Mouse (Mus musculus) kidney, adult 9 months (tissue): ENCODE measurements around the gene Glg1.
A peak's percentile ranks its signal among the peaks of the same experiment; 100 is the strongest.
"Not testable (repeated sequence)": the region's sequence is repeated elsewhere in the genome, so short reads cannot be mapped to it uniquely, and the experiment has no call there.

Experiments
- DNase-seq: peaks from one replicate; pipeline ENCODE4 v3.0.0; 2022

The Glg1 gene

DNA sequence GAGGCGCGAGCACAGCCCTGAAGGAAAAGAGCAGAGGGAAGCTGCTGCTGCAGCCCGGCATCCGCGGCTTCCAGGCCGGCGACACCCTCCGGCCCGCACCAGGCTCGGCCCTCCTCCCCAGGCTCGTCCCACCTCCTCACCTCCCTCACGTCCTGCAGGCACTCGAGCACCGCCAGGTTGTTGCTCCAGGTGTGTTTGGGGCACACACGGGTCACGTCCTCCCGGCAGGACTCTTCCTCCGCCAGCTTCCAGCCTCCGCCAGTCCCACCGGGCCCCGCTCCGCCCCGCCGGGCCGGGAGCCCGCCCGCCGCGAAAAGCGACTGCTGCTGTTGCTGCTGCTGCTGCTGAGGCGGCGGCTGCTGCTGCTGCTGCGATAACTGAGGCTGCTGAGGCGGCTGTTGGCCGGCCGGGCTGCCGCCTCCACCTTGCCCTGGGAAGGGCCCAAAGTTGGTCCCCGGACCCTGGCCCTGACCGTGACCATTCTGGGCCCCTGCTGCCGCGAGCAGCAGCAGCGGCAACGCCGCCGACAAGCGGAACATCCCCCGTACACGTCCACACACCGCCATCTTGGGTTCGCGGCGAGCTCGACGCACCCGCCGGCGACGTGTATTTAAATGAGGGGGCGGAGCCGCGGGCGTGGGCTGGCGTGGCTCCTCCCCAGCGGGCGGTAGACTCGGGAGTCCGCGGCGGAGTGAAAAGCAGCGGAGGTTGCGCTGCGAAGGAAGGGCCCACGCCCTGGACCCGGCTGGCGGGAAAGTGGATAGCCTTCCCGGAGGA lies at the start of gene Glg1:
TSS of gene Glg1 (minus strand) at position 586 of the 777 bp plus-strand sequence.
- peak; percentile 94 for DNase-seq

DNA sequence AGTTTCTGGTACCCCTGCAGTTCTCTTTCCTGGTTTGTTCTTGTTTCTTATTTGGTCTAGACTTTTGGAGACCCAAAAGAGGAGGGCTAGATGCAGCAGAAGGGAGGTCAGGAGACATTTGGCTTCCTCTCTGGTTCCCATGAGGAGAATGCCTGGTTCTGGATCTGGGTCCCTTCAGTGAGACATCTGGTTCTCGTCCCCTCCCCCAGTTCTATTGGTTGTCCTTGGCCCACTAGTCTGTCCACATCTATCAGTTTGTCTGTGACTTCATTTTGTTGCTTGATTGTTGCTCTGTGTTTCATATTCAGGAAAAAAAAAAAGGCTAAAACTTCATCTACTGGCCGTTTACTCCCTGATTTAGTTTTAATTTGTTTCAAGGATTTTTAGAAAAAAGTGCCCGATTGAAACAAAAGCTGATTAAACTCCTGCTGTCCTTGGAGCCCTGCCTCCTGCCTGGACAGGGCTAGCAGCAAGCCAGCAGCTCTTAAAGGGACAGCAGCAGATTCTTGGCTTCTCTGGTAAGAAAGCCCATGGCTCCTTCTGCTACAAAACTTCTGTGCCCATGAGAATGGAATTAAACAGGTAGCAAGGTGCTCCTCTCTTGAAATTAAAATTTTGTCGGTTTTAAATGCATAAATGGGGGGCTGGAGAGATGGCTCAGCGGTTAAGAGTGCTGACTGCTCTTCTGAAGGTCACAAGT lies 46.2 kb upstream of the Glg1 start:
- DNase-seq, result no peak

DNA sequence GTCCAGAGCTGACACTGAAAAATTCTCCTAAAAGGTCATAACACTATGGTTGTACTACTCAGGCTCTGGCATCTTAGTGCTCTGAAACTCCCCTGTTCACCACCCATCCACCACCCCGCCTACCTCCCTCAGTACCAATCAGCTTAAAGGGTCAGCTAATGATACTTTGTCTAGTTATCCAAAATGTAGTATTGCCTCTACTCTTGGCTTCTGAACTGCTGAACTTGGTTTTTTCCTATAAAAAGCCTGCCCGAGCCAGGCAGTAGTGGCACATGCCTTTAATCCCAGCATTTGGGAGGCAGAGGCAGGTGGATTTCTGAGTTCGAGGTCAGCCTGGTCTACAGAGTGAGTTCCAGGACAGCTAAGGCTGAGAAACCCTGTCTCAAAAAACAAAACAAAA lies 45.3 kb upstream of the Glg1 start:
- no peak for DNase-seq

DNA sequence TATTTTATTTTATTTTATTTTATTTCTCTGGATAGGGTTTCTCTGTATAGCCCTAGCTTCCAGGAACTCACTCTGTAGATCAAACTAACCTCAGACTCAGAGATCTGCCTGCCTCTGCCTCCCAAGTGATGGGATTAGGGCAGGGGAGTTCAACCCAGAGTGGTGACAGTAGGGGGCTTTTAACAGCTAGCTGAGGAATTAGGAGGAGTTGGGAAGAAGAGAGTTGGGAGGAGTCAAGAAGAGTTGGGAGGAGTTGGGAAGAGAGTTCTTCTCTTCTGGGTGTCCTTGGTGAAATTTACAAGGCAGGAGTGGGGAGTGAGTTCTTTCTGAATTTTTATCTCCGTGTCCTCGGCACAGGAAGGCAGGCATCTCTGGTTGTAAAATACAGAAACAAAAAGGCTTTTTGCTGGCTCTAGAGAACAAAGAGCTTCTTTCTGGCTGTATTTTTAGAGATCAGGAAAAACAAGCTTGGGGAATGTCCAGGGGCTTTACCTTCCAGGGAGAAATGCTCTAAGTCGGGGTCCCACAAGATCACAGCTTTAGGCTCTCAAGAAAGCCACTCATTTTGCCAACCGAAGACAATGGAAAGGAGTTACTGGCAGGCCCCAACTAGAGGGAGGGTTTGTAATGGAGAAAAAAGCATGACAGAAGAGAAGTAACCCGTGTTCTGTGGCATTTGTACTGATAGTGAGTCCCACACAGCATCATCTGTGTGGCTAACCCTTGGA lies 44.2 kb upstream of the Glg1 start:
- DNase-seq, result not testable (repeated sequence)

DNA sequence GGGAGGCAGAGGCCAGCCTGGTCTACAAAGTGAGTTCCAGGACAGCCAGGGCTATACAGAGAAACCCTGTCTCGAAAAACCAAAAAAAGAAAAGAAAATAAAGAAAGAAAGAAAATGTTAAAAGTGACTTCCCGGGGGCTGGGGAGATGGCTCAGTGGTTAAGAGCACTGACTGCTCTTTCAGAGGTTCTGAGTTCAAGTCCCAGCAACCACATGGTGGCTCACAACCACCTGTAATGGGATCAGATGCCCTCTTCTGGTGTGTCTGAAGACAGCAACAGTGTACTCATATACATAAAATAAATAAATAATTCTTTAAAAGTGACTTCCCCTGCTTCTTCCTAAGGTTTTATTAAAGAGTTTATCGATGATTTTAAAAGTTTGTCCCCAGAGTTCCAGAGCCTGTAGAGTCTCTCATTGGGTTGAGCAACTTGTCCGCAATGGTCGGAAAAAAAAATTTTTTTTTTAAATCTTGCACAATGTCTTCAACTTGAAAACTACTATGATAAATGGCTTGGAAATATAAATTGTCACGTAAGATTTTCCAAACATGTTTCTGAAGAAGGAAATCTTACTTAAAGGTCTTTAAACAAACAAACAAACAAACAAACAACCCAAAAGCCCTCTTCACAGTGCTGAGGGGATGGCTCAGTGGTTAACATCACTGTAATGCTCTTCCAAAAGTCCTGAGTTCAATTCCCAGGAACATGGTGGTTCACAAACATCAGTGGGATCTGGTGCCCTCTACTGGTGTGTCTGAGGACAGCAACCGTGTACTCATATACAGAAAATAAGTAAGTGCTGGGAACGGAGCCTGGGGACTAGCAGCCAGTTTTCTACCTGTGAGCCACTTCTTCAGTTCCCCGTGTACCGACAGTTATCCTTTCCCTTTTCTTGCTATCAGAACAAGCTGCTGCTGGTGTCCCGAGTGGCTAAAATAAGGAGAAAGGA lies 41.9 kb upstream of the Glg1 start:
- peak; percentile 29 for DNase-seq

DNA sequence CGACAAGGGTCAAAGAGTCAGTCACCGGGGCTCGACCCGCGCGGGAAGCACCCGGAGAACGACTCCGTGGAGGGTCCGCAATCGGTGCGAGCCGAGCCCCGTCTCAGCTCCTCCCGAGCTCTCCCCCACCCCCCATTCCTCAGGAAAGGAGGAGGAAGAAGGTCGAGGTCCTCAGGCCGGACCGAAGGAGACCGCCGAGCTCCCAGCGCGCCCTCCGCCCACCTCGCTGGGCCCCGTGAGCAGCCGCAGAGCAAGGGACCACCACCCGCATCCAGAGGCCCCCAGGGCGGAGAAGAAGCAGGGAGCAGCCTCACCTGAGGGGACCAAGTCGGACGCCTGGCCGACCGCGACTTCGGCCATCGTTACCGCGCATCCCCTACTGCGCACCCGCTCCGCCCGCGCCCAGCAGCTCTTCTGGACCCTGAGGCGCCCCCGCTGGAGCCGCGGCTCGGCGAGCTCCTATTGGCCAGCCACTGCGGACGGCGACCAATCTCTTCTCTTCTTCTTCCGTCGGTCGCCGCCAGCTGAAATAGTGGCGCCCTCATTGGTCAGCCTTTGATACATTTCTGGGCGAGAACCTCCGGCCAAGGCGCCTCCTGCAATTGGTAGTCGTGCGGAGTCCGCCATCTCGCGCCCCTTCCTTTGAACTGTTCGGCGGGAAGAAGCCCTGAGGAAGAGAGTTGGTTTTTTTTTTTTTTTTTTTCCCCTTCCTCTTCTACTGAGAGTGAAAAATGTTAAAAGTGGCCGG lies 41.0 kb upstream of the Glg1 start, which contains the start of gene Rfwd3:
TSS of gene Rfwd3 (minus strand) at position 402 of the 748 bp plus-strand sequence.
- DNase-seq, result peak; percentile 99

DNA sequence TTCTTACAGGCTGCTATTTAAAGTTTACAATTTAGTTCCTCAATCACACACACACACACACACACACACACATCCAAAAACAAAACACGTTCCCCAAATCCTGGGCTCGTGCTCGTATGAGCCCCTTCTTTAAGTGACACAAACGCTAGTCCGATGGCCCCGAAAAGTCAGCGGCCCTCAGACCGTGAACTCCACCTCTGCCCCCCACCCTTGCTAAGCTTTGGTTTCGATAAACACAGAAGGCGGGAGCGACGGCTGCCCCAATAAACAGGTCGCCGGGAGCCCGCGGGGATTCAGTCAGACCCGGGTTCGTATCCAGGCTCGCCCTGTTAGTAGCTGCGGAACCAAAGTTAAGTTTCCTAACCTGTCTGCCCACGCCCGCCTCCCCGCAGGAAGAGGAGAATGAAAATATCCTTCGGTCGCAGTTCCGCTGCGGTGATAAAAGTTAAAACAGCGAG lies 40.4 kb upstream of the Glg1 start:
- DNase-seq, result peak; percentile 50

DNA sequence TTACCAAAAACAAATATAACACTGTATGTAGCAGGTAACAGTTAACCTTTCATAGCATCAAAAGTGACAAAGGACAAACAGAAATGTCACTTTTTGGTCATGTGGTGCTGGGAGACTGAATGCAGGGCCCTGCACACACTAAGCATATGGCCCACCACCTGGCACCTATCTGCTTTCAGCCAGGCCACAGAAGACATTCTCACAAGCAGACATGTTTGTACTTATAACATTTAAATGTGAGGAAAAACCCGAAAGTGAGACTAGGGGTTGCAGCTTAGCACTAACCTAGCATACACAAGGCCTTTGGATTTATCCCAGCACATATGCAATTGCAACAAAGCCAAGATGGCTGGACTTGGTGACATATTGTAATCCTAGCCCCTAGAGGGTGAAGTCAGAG lies 39.0 kb upstream of the Glg1 start:
- DNase-seq, result no peak

DNA sequence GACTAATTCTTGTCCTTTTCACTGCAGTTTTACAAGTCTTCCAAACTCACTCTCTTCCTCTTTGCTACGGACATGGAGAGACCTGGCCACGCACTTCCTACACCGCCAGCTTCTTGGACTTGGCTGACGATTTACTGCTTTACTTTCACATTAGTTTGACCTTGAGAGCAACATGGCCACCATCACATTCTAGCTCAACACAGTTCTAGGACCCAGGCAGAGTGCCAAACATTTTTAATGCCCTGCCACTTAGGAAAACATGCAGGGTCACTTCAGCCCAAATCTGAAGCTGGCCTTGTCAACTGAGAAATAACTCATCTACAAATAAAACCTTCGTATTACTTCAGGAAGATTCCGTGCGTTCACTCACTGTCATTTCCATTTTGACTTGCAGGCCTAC lies 32.7 kb upstream of the Glg1 start:
- peak; percentile 75 for DNase-seq

DNA sequence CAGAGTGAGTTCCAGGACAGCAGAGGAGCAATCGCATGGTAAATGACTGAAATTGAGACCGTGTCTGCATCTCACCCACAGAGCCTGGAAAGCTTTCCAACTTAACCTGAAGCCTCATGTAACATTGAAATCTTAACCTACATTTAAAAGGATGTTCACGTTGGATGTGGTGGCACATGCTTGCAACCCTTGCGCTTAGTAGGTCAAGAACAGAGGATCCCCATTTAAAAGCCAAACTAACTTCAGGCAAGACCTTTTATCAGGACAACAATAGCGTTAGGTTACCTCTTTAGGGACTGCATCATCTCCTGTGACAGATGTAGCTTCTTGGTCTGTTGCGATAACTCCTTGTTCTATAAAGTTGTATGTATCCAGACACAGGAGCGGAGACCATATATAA lies 31.6 kb upstream of the Glg1 start:
- no peak for DNase-seq

DNA sequence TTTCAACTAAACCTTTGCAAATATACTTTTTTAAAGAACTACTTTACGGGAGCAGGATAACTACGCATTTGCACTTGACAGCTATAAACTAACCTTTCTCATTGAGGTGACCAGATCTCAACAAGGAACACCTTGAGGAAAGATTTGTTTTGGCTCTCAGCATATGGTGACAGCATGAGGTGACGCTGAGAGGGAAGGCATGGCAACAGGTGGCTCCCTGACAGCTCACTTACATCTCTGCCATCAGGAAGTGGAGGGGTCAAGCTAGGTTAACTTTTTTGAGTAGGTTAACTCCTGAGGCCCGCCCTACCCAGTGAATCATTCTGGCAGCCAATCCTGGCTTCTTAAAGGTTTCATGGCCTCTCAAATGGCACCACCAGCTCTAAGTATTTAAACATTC lies 26.6 kb upstream of the Glg1 start:
- no peak for DNase-seq

DNA sequence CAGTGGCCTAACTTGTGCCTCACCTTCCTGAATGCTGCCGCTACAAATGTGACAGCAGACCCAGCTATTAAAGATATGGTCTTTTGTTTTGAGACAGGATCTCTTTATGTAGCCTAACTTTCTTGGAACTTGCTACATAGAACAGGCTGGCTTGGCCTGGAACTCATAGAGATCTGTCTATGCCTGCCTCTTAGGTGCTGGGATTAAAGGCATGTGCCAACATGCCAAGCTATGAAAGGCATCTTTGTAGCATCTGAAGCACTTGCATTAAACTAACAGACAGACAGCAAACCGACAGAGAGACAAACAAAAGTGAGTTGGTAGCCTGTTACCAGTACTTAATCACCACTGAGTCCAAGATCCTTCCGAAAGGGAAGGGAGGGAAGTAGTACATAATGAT lies 23.1 kb upstream of the Glg1 start:
- no peak for DNase-seq

DNA sequence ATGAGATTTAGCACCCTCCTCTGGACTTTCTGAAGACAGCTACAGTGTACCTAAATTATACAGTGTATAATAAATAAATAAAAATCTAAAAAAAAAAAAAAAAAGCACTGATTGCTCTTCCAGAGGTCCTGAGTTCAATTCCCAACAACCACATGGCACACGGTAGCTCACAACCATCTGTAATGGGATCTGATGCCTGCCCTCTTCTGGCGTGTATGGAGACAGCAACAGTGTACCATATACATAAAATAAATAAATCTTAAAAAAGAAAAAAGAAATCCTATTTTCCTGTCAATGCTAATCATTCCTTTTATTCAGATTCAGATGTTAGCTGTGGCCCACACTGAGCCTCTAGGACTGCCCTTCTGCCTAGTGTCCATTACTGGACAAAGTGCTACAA lies 9.3 kb upstream of the Glg1 start:
- DNase-seq, result no peak

DNA sequence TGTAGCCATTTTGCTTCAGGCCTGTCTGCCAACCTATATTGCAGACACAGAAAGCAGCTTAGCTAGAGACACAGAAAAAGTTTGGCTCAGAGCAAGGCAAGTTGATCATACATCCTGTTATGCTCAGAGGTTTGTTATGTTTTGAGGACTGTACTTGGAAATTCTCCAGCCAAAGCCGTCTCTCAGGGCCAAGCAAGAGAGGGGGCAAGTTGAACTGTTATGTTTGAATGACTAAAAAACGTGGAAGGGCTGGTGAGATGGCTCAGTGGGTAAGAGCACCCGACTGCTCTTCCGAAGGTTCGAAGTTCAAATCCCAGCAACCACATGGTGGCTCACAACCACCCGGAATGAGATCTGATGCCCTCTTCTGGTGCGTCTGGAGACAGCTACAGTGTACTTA lies 7.1 kb upstream of the Glg1 start:
- DNase-seq, result peak; percentile 67

DNA sequence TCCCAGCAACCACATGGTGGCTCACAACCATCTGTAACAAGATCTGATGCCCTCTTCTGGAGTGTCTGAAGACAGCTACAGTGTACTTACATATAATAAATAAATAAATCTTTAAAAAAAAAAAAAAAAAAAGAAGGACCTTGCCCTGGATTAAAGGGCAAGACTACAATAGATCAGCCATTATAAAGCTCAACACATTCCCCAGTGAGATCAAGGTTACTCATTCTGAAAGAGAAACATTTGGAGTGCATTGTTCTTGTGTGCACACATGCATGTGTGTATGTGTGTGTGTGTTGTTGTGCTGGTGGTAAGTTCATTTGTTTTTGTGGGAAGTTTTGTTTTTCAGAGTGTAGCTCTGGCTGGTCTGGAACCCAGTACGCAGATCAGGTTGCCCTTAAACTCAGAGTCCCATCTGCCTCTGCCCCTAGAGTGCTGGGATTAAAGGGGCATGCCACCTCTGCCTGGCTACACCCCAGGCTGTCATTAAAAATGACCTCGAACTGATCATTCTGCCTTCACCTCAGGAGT lies 5.7 kb upstream of the Glg1 start:
- peak; percentile 70 for DNase-seq

DNA sequence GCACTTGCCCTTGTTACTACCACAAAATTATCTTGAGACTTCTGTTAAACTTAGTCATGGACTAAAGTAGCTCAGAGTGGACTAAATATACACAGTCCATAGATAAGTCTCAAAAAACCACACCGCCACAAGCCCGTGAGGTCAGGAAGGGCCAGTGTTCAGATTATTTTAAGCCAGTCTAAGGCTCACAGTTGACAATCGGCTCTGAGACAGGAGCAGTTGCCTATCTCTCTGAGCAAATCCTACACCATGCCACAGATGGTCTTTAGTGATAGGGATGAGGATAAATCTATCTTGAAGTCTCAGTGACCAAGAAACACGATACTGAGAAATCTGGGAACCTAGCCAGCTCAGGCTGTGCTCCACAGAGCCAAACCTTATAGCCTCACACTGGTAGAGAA lies 3.0 kb upstream of the Glg1 start:
- no peak for DNase-seq

DNA sequence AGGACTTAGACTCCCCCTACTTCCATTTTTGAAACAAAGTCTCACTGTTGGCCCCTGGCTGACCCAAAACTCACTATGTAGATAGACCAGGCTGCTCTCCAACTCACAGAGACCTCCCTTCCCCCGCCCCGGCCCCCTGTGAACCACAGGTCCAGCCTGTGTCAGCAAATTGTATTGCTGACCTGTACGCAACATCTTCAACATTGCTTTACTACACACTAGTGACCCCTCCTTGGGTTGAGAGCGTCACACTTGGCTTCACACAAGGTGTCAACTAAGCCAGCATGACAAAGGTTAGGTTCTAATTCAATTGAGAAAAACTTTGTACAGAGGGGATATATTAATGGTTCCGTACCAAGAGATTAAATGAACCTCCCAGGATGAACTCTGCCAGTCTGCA lies 1.2 kb upstream of the Glg1 start:
- peak; percentile 76 for DNase-seq

DNA sequence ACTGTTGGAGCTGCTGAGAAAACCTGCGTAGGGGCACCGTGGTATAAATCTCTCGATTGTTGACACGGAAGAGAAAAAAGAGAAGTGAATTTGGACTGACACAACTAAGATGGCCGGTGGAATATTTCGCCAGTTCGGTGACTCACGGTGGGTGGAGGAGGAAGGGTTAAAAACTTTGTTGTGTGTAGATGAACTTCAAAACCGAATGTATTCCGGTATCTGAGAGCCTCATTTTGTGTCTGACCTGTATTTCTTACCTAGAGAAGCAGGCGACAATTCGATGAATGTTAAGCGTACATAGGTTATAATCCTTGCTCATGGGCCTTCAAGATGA lies 359 bp upstream of the Glg1 start:
- DNase-seq, result no peak

DNA sequence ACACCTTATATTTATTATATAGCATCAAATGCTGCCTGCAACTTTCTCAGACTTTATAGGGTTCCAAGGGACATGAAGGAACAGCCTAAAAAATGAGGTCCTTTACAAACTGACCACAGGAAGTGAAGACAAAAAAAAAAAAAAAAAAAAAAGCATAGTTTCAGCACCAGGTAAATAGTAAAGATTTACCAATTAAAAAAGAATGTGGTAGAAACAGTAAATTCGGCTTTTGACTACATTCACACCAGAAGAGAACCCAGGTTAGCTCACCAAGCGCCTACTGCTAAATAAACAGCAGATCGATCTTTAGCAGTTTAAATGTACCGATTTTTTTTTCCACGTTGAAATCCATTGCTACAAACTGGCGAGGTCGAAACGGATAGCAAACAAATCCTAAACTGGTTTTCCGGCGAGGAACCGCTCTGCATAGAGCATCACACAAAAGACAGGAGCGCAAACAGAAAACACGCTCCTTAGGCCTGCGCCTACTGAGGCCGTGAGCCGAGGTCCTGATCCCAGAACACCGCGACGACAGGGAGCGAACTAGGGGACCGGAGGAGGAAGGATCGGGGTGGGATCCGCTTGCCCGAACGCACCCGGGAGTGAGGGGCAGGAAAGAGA lies 896 bp downstream of the Glg1 start:
- no peak for DNase-seq

DNA sequence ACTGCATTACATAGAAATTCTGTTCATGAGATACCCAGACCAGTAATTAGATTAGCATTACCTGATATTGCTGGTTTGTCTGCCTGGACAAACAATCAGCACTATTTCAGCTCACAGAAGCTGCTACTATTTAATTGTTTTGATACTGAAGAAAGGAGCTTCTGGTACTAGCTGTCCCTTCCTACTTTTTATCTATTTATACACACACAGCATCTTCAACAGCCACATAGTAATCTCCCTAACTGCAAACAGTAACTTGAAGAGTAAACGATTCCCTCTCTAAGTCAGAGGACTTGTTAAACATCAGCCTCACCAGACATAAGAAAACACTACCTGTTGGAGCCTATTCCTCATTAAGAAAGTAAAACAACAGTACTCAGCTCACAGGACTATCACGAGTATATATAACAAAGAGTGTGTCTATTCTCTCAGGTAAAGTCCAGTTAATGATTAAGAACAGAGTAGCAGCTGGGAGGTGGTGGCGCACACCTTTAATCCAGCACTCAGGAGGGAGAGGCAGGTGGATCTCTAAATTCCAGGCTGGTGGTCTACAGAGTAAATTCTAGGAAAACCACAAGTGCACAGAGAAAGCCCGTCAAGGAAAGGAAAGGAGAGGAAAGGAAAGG lies 6.4 kb downstream of the Glg1 start:
- peak; percentile 44 for DNase-seq

DNA sequence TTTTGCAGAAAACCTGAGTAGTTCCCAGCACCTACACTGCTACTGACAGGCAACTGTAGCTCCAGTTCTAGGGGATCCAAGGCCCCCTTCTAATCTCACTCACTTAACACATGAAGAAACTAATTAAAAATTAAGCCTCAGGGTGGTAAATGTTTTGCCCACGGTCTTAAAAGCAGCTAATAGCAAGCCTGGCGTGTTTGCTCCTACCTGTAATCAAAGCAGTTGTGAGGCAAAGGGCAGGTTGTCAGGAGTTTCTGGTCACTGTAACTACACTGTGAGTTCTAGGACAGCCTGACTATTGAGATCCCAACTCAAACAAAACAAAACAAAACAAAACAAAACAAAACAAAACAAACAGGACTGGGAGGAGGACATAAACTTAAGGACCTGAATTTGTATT lies 8.9 kb downstream of the Glg1 start:
- DNase-seq, result peak; percentile 74
